Mouse (Mus musculus) forebrain, embryonic 10.5 days (tissue): ENCODE results near the gene Ppp1r27. TPM values are rescaled to one million over a fixed set of nuclear protein-coding genes. Genes with fewer than 3 reads are reported as not detected.
"Not testable (repeated sequence)": the region's sequence is repeated elsewhere in the genome, so short reads cannot be mapped to it uniquely, and the experiment has no call there.

Experiments
- DNase-seq: peaks from one replicate; pipeline ENCODE4 v3.0.0-alpha.2; 2017; ENCODE audit warnings: low spot score; ENCODE audit errors: extremely low spot score
- H3K27ac ChIP-seq: fragments of 300-500 bp; sonication (generic); 2 replicates; pipeline ENCODE4 v1.5.1; 2016; ENCODE audit warnings: mild to moderate bottlenecking
- H3K27me3 ChIP-seq: fragments of 300-500 bp; sonication (generic); 2 replicates; pipeline ENCODE4 v1.6.1; 2016; ENCODE audit warnings: mild to moderate bottlenecking; ENCODE audit not compliant: poor library complexity, severe bottlenecking
- H3K36me3 ChIP-seq: fragments of 300-500 bp; sonication (generic); replicated peaks from 2 replicates; pipeline ENCODE4 v1.6.1; 2016; ENCODE audit warnings: mild to moderate bottlenecking, moderate library complexity
- H3K4me1 ChIP-seq: fragments of 300-500 bp; sonication (generic); 2 replicates; pipeline ENCODE4 v1.6.1; 2016
- H3K4me3 ChIP-seq: fragments of 300-500 bp; sonication (generic); 2 replicates; pipeline ENCODE4 v1.5.1; 2016; ENCODE audit warnings: mild to moderate bottlenecking, moderate library complexity
- H3K9me3 ChIP-seq: fragments of 300-500 bp; sonication (generic); 2 replicates; pipeline ENCODE4 v1.6.1; 2016; ENCODE audit warnings: mild to moderate bottlenecking, moderate library complexity
- WGBS: fragments of 180-500 bp; shearing (Covaris S2); methylation state at CpG from one replicate; pipeline ENCODE4 v1.1.7; 2016; 5-methylcytosine and 5-hydroxymethylcytosine counted together
- polyA plus RNA-seq: library from polyadenylated mRNA; unstranded; fragments of >200 nt; fragmentation: Nextera tagmentation; extraction: Ambion mirVana; gene quantifications from 2 replicates; pipeline ENCODE4 v1.2.1, GENCODE M21; 2016

Gene Ppp1r27
- polyA plus RNA-seq, result not detected in 2 replicates

DNA sequence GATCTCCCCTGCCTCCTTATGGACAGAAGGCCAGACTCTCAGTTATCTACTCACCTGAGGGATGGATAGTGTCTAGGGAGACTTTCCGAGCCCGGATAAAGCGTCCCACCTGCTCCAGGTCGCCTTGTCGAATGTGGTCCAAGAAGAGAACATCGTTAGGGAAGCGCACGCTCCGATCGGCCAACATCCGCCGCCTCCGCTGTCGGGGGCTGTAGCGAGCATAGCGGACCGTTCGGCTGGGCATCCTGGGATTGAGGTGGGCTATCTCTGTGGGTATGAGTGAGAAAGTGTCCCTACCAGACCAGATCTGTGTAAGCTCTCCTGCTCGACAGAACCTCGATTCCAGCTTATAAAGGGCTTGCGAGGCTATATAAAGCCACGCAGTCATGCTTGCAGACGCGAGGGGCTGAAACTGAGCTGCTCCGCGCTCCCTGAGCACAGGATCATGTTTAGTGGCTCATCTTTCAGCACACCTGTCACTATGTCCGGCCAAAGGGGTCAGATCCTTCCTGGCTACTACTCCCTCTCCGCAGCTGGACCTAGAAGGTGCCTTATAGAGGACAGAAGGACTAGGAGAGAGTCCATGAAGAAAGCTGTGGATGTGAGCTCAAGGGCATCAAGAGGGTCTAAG lies at the start of gene Ppp1r27:
Gene Ppp1r27, minus strand, starts transcription at position 323 of the 631 bp plus-strand sequence.
- H3K27me3 ChIP-seq, result no peaks in the 10 kb centered on the region
- H3K4me1 ChIP-seq, result peaks cover 33% of the 10 kb centered on the region
- H3K4me3 ChIP-seq, result peak within 1 kb of the TSS; percentile 78
- WGBS, result 95% methylated on average over 28 of the region's 28 CpGs
- H3K9me3 ChIP-seq, result no peaks in the 10 kb centered on the region
- H3K27ac ChIP-seq, result peak within 1 kb of the TSS; percentile 96
- H3K36me3 ChIP-seq, result peaks cover 13% of the 10 kb centered on the region
- DNase-seq, result no peak

DNA sequence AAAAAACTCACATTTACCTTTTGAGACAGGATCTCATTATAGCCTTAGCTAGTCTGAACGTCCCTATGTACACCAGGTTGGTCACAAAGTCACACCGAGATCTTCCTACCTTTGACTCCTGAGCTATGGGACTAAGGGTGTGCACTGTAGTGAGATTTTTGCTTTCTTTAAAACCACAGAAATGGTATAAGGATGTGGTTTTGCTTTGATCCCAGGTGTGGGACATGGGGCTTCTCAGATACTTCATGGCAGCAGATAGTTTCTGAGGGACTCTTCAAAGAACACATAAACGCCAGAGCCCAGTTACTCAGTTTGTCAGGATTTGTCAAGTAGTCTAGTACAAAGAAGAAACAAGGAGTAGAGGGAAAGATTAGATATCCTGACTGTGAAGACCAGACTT lies 49.8 kb upstream of the Ppp1r27 start:
- Histone ChIP-seq H3K36me3 (peaks cover 80% of the 10 kb centered on the region), H3K27ac (no peak overlapping the region), H3K9me3 (no peaks in the 10 kb centered on the region), H3K4me3 (no peak overlapping the region), H3K27me3 (no peaks in the 10 kb centered on the region), H3K4me1 (peaks cover 38% of the 10 kb centered on the region)
- WGBS, result 94% methylated on average over 3 of the region's 3 CpGs
- DNase-seq, result no peak

- H3K27ac ChIP-seq, result peak overlapping the region; percentile 99
- peaks cover 80% of the 10 kb centered on the region for H3K36me3 ChIP-seq
Measured at GRCm38 (mm10) chr11:120598990-120599549, 48.1 kb upstream of the Ppp1r27 start.

GRCm38 (mm10) chr11:120598283-120598989 lies 47.5 kb upstream of the Ppp1r27 start, which contains the start of the genes Alyref and Anapc11:
TSS of gene Alyref (minus strand) at chr11:120598365.
TSS of gene Anapc11 (plus strand) at chr11:120598421.
- DNase-seq, result peak; percentile 93
- peaks cover 44% of the 10 kb centered on the region for H3K4me1 ChIP-seq
- peak within 1 kb of the TSS; percentile 99 for H3K27ac ChIP-seq
- under 1% methylated on average over 88 of the region's 88 CpGs for WGBS
- H3K9me3 ChIP-seq, result no peaks in the 10 kb centered on the region
- peak within 1 kb of the TSS; percentile 100 for H3K4me3 ChIP-seq
- no peaks in the 10 kb centered on the region for H3K27me3 ChIP-seq
- peaks cover 80% of the 10 kb centered on the region for H3K36me3 ChIP-seq

More at GRCm38 (mm10) chr11:120598990-120599549, 48.1 kb upstream of the Ppp1r27 start:
- Histone ChIP-seq H3K4me1 (peaks cover 44% of the 10 kb centered on the region), H3K27me3 (no peaks in the 10 kb centered on the region), H3K4me3 (peak overlapping the region; percentile 100), H3K9me3 (no peaks in the 10 kb centered on the region)
- WGBS, result 55% methylated on average over 17 of the region's 17 CpGs
- DNase-seq, result no peak

GRCm38 (mm10) chr11:120597240-120598235 lies 46.6 kb upstream of the Ppp1r27 start:
- peak overlapping the region; percentile 99 for H3K27ac ChIP-seq
- H3K4me3 ChIP-seq, result peak overlapping the region; percentile 100
- peaks cover 80% of the 10 kb centered on the region for H3K36me3 ChIP-seq
- 5% methylated on average over 97 of the region's 99 CpGs for WGBS
- H3K27me3 ChIP-seq, result no peaks in the 10 kb centered on the region
- no peak for DNase-seq
- no peaks in the 10 kb centered on the region for H3K9me3 ChIP-seq
- peaks cover 44% of the 10 kb centered on the region for H3K4me1 ChIP-seq

GRCm38 (mm10) chr11:120588531-120588930 lies 37.6 kb upstream of the Ppp1r27 start:
- no peak for DNase-seq
- Histone ChIP-seq H3K27ac (no peak overlapping the region), H3K4me1 (no peaks in the 10 kb centered on the region), H3K36me3 (peaks cover 99% of the 10 kb centered on the region), H3K27me3 (no peaks in the 10 kb centered on the region), H3K4me3 (no peak overlapping the region), H3K9me3 (peaks cover 4% of the 10 kb centered on the region; the same call in 1 of the 2 replicates)
- WGBS, result 91% methylated on average over 6 of the region's 6 CpGs

GRCm38 (mm10) chr11:120583937-120584336 lies 33.0 kb upstream of the Ppp1r27 start:
- Histone ChIP-seq H3K27ac (no peak overlapping the region), H3K9me3 (peaks cover 4% of the 10 kb centered on the region; the same call in 1 of the 2 replicates), H3K4me1 (peaks cover 29% of the 10 kb centered on the region), H3K36me3 (peaks cover 78% of the 10 kb centered on the region), H3K4me3 (no peak overlapping the region), H3K27me3 (no peaks in the 10 kb centered on the region)
- DNase-seq, result no peak
- WGBS, result 95% methylated on average over 1 of the region's 1 CpGs

DNA sequence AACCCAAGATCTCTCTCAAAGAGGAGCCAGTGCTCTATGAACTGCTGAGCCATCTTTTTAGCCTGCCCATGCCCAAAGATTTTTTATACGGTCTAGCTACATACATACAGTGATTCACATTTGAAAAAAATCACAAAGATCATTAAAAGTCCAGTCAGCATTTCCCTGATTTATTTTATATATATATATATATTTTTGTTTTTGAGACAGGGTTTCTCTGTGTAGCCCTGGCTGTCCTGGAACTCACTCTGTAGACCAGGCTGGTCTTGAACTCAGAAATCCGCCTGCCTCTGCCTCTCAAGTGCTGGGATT lies 32.0 kb upstream of the Ppp1r27 start:
- H3K4me3 ChIP-seq, H3K27ac ChIP-seq, H3K27me3 ChIP-seq, DNase-seq, H3K9me3 ChIP-seq: not testable (repeated sequence)
- WGBS, result 89% methylated on average over 2 of the region's 2 CpGs
- H3K4me1 ChIP-seq, result peaks cover 39% of the 10 kb centered on the region
- H3K36me3 ChIP-seq, result peaks cover 78% of the 10 kb centered on the region

- Histone ChIP-seq H3K4me3 (peak overlapping the region; percentile 89), H3K9me3 (peaks cover 4% of the 10 kb centered on the region; the same call in 1 of the 2 replicates), H3K4me1 (peaks cover 41% of the 10 kb centered on the region), H3K27ac (peak overlapping the region; percentile 99), H3K27me3 (no peaks in the 10 kb centered on the region), H3K36me3 (peaks cover 78% of the 10 kb centered on the region)
- WGBS, result 75% methylated on average over 8 of the region's 8 CpGs
- no peak for DNase-seq
Measured at GRCm38 (mm10) chr11:120582268-120582981, 31.5 kb upstream of the Ppp1r27 start.

DNA sequence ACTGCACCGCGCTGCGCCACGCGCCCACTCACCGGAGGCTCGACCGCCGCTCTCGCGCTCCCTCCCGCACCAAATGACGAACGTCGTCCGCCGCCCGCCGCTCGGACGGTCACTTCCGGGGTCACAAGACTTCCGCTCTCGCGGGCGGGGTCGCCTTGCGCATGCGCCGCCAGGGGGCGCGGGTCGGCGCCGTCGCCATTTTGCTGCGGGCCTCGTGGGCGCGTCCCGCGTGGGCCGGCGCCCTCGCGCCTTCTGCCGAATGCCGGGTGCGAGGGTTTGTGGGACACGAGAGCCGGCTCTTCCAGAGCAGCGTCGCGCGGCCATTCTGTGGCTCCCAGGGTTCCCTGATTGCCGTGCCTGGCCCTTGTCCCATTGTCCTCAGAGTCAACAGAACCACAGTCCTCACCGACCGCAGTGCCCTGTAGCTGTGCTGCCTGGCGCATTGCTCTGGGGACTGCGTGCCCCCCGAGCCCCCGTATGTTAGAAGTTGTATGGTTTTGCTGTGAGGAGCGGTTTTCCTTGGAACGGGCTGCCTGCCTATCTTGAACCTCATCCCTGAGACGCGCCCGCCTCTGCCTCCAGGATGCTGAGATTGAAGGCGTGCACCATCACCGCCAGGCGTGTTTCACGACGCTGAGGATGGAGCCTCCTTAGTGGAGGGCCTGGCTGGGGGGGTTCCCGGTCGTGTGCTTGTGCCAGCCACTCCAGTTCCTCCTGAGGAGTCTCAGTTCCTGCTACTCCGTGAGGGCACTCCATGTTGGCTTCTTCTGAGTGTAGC lies 30.7 kb upstream of the Ppp1r27 start, which contains the start of gene Arhgdia:
Gene Arhgdia, minus strand, starts transcription at position 135 of the 778 bp plus-strand sequence.
- no peaks in the 10 kb centered on the region for H3K27me3 ChIP-seq
- WGBS, result 5% methylated on average over 69 of the region's 75 CpGs
- peak within 1 kb of the TSS; percentile 89 for H3K4me3 ChIP-seq
- H3K9me3 ChIP-seq, result peaks cover 4% of the 10 kb centered on the region; the same call in 1 of the 2 replicates
- peaks cover 41% of the 10 kb centered on the region for H3K4me1 ChIP-seq
- H3K27ac ChIP-seq, result peak within 1 kb of the TSS; percentile 99
- DNase-seq, result peak; percentile 82
- peaks cover 78% of the 10 kb centered on the region for H3K36me3 ChIP-seq

GRCm38 (mm10) chr11:120580871-120581331 lies 30.0 kb upstream of the Ppp1r27 start:
- Histone ChIP-seq H3K4me1 (peaks cover 41% of the 10 kb centered on the region), H3K27me3 (no peaks in the 10 kb centered on the region), H3K4me3 (peak overlapping the region; percentile 89), H3K9me3 (peaks cover 4% of the 10 kb centered on the region; the same call in 1 of the 2 replicates), H3K36me3 (peaks cover 76% of the 10 kb centered on the region), H3K27ac (peak overlapping the region; percentile 99)
- WGBS, result under 1% methylated on average over 43 of the region's 44 CpGs
- peak; percentile 49 for DNase-seq
